Mouse (Mus musculus) MEL (cell line): ENCODE results near the gene Fcgr3. TPM values are rescaled to one million over a fixed set of nuclear protein-coding genes. Genes with fewer than 3 reads are reported as not detected.

Source experiments
- DNase-seq: peaks from one replicate; pipeline ENCODE4 v3.0.0; 2011; ENCODE audit warnings: low read depth, low spot score
- H3K27ac ChIP-seq: 2 replicates; pipeline ENCODE4 v1.5.1; 2012; ENCODE audit warnings: low read depth, mild to moderate bottlenecking, control low read depth, low read length, moderate library complexity; ENCODE audit not compliant: control insufficient read depth
- H3K27me3 ChIP-seq, 2 experiments: fragments of 150-350 bp in 1 of 2; sonication (generic) in 1 of 2; 2 replicates each; pipeline ENCODE4 v1.6.1; 2012; ENCODE audit warnings: low read length in 2 of 2, mild to moderate bottlenecking in 2 of 2, improper control_type of control experiment in 1 of 2, moderate library complexity in 1 of 2; ENCODE audit not compliant: insufficient read depth in 2 of 2, control insufficient read depth in 1 of 2
- H3K36me3 ChIP-seq, 2 experiments: 2 replicates each; pipeline ENCODE4 v1.6.1; 2012 to 2014; ENCODE audit warnings: low read length in 2 of 2, improper control_type of control experiment in 1 of 2, inconsistent platforms in 1 of 2, mild to moderate bottlenecking in 1 of 2; ENCODE audit not compliant: insufficient read depth in 2 of 2, control insufficient read depth in 1 of 2
- H3K4me1 ChIP-seq, 2 experiments: fragments of 150-350 bp in 1 of 2; sonication (generic) in 1 of 2; 2 replicates each; pipeline ENCODE4 v1.6.1; 2012; ENCODE audit warnings: low read length in 2 of 2, improper control_type of control experiment in 1 of 2, mild to moderate bottlenecking in 1 of 2; ENCODE audit not compliant: insufficient read depth in 2 of 2, control insufficient read depth in 1 of 2
- H3K4me3 ChIP-seq, 2 experiments: fragments of 150-350 bp in 1 of 2; sonication (generic) in 1 of 2; 2 replicates each; pipeline ENCODE4 v1.5.1; 2012; ENCODE audit warnings: low read depth in 2 of 2, low read length in 2 of 2, mild to moderate bottlenecking in 2 of 2, moderate library complexity in 2 of 2, control low read depth in 1 of 2, improper control_type of control experiment in 1 of 2; ENCODE audit not compliant: control insufficient read depth in 1 of 2, insufficient read depth in 1 of 2
- H3K79me2 ChIP-seq: 2 replicates; pipeline ENCODE4 v1.6.1; 2012; ENCODE audit warnings: mild to moderate bottlenecking, low read length, moderate library complexity; ENCODE audit not compliant: control insufficient read depth, poor library complexity, insufficient read depth
- H3K9ac ChIP-seq: 2 replicates; pipeline ENCODE4 v1.6.1; 2012; ENCODE audit warnings: low read depth, mild to moderate bottlenecking, control low read depth, low read length, moderate library complexity; ENCODE audit not compliant: control insufficient read depth, poor library complexity, severe bottlenecking
- H3K9me3 ChIP-seq: fragments of 150-350 bp; sonication (generic); replicated peaks from 2 replicates; pipeline ENCODE4 v1.6.1; 2012; ENCODE audit warnings: mild to moderate bottlenecking, low read length, improper control_type of control experiment, moderate library complexity; ENCODE audit not compliant: insufficient read depth
- E2F4 ChIP-seq: IDR thresholded peaks from 2 replicates; pipeline ENCODE4 v1.6.1; 2011; ENCODE audit warnings: low read depth, low read length, improper control_type of control experiment, borderline replicate concordance
- ELF1 ChIP-seq: IDR thresholded peaks from 2 replicates; pipeline ENCODE4 v1.6.1; 2014; ENCODE audit warnings: low read depth, mild to moderate bottlenecking, inconsistent platforms, low read length, improper control_type of control experiment, moderate library complexity
- ETS1 ChIP-seq: IDR thresholded peaks from 2 replicates; pipeline ENCODE4 v1.6.1; 2012; ENCODE audit warnings: low read depth, mild to moderate bottlenecking, inconsistent platforms, low read length, improper control_type of control experiment, moderate library complexity
- GABPA ChIP-seq: IDR thresholded peaks from 2 replicates; pipeline ENCODE4 v1.6.1; 2012; ENCODE audit warnings: low read depth, mild to moderate bottlenecking, inconsistent platforms, low read length, improper control_type of control experiment, moderate library complexity
- GATA1 ChIP-seq: IDR thresholded peaks from 2 replicates; pipeline ENCODE4 v1.6.1; 2011; ENCODE audit warnings: low read depth, low read length, improper control_type of control experiment
- HCFC1 ChIP-seq: IDR thresholded peaks from 2 replicates; pipeline ENCODE4 v1.6.1; 2012; ENCODE audit warnings: low read depth, mild to moderate bottlenecking, inconsistent platforms, low read length, improper control_type of control experiment, moderate library complexity
- JUND ChIP-seq: IDR thresholded peaks from 2 replicates; pipeline ENCODE4 v1.6.1; 2011; ENCODE audit warnings: low read depth, mild to moderate bottlenecking, improper control_type of control experiment, low read length
- MAX ChIP-seq: IDR thresholded peaks from 2 replicates; pipeline ENCODE4 v1.6.1; 2011; ENCODE audit warnings: low read length, improper control_type of control experiment
- MAZ ChIP-seq: IDR thresholded peaks from 2 replicates; pipeline ENCODE4 v1.6.1; 2012; ENCODE audit warnings: low read depth, mild to moderate bottlenecking, inconsistent platforms, low read length, improper control_type of control experiment
- MEF2A ChIP-seq: IDR thresholded peaks from 2 replicates; pipeline ENCODE4 v1.6.1; 2014; ENCODE audit warnings: low read depth, mild to moderate bottlenecking, inconsistent platforms, low read length, improper control_type of control experiment; ENCODE audit not compliant: poor library complexity, insufficient replicate concordance, severe bottlenecking; ENCODE audit errors: extremely low read depth
- MXI1 ChIP-seq: IDR thresholded peaks from 2 replicates; pipeline ENCODE4 v1.6.1; 2011; ENCODE audit warnings: mild to moderate bottlenecking, low read depth, low read length, improper control_type of control experiment
- MYB ChIP-seq: IDR thresholded peaks from 2 replicates; pipeline ENCODE4 v1.6.1; 2011; ENCODE audit warnings: mild to moderate bottlenecking, low read depth, low read length, improper control_type of control experiment
- NRF1 ChIP-seq: IDR thresholded peaks from 2 replicates; pipeline ENCODE4 v1.6.1; 2014; ENCODE audit warnings: low read depth, mild to moderate bottlenecking, inconsistent platforms, low read length, improper control_type of control experiment, moderate library complexity; ENCODE audit not compliant: poor library complexity, insufficient read depth, severe bottlenecking
- SIN3A ChIP-seq: IDR thresholded peaks from 2 replicates; pipeline ENCODE4 v1.6.1; 2012; ENCODE audit warnings: low read length, improper control_type of control experiment, inconsistent platforms
- SMC3 ChIP-seq: IDR thresholded peaks from 2 replicates; pipeline ENCODE4 v1.6.1; 2011; ENCODE audit warnings: low read depth, low read length, improper control_type of control experiment
- TBP ChIP-seq: IDR thresholded peaks from 2 replicates; pipeline ENCODE4 v1.8.0; 2011; ENCODE audit warnings: low read depth, low read length, improper control_type of control experiment
- TCF12 ChIP-seq: IDR thresholded peaks from 2 replicates; pipeline ENCODE4 v1.6.1; 2014; ENCODE audit warnings: low read depth, mild to moderate bottlenecking, inconsistent platforms, low read length, improper control_type of control experiment, moderate library complexity
- USF1 ChIP-seq: IDR thresholded peaks from 2 replicates; pipeline ENCODE4 v1.6.1; 2014; ENCODE audit warnings: low read depth, mild to moderate bottlenecking, inconsistent platforms, low read length, improper control_type of control experiment, moderate library complexity
- USF2 ChIP-seq, 2 experiments: IDR thresholded peaks; 2 replicates each; pipeline ENCODE4 v1.6.1; 2011 to 2012; ENCODE audit warnings: improper control_type of control experiment in 2 of 2, low read length in 2 of 2, borderline replicate concordance in 1 of 2, inconsistent platforms in 1 of 2, low read depth in 1 of 2, mild to moderate bottlenecking in 1 of 2; ENCODE audit not compliant: insufficient read depth in 1 of 2
- ZKSCAN1 ChIP-seq: IDR thresholded peaks from 2 replicates; pipeline ENCODE4 v1.6.1; 2012; ENCODE audit warnings: low read depth, mild to moderate bottlenecking, inconsistent platforms, low read length, improper control_type of control experiment, moderate library complexity
- polyA plus RNA-seq, 2 experiments: library from polyadenylated mRNA; stranded (reverse) in 1 of 2; unstranded in 1 of 2; fragments of >175 nt in 1 of 2; fragments of >200 nt in 1 of 2; gene quantifications; 2 replicates each; pipeline versions ENCODE4 v1.2.1 to v1.2.4; 2012; ENCODE audit warnings: low replicate concordance in 2 of 2, low read depth in 1 of 2; ENCODE audit not compliant: insufficient read length in 2 of 2, insufficient read depth in 1 of 2, missing spikeins in 1 of 2
- total RNA-seq: library from RNA; depleted of rRNA; stranded (reverse); fragments of 300-350 nt; gene quantifications from 2 replicates; pipeline ENCODE4 v1.2.3, GENCODE M21; 2012

The Fcgr3 gene
- total and polyA plus RNA-seq, 3 experiments: 0.39 to 6.1 TPM; not detected in 1

GRCm38 (mm10) chr1:171111020-171111780, 46.5 kb upstream of the Fcgr3 start (continued):
- TF ChIP-seq GATA1 (peak; percentile 48; the same call in 1 of the 2 replicates), MYB (no peak), HCFC1 (no peak; the same call in none of the 2 replicates), ETS1 (peak; percentile 40; the same call in 1 of the 2 replicates), TBP (peak; percentile 99), ZKSCAN1 (no peak), USF2 (IDR thresholded peaks at IDR 0.05; ENCODE audit: borderline replicate concordance in 1 of 2, insufficient read depth in 1 of 2, low read depth in 1 of 2, low read length in 2 of 2) (no peak), ELF1 (peak; percentile 61), JUND (no peak)

GRCm38 (mm10) chr1:171110659-171111019, 45.9 kb upstream of the Fcgr3 start:
- Histone ChIP-seq H3K36me3 (peaks cover 0 to 12% of the 10 kb centered on the region in 2 experiments; a peak in 2 of 4 replicates), H3K79me2 (no peaks in the 10 kb centered on the region; the same call in 1 of the 2 replicates), H3K9me3 (no peaks in the 10 kb centered on the region), H3K27me3 (no peaks in the 10 kb centered on the region), H3K9ac (peak overlapping the region; percentile 67), H3K4me1 (peaks cover 4 to 13% of the 10 kb centered on the region in 2 experiments), H3K4me3 (peak overlapping the region; percentile 53 to 58), H3K27ac (peak overlapping the region; percentile 52)
- DNase-seq: no peak
- TF ChIP-seq TCF12 (no peak), ETS1 (no peak), TBP (no peak), MAX (no peak), E2F4 (no peak), MEF2A (no peak), HCFC1 (no peak), MAZ (no peak), NRF1 (no peak)

GRCm38 (mm10) chr1:171109620-171110019, 44.9 kb upstream of the Fcgr3 start:
- H3K27ac ChIP-seq: no peak overlapping the region

More at GRCm38 (mm10) chr1:171109620-171110019, 44.9 kb upstream of the Fcgr3 start:
- no peak for DNase-seq
- Histone ChIP-seq H3K27me3 (no peaks in the 10 kb centered on the region), H3K9me3 (no peaks in the 10 kb centered on the region), H3K4me3 (no peak overlapping the region), H3K9ac (no peak overlapping the region)
- TF ChIP-seq SMC3 (no peak), GATA1 (no peak), SIN3A (no peak), GABPA (no peak), MXI1 (no peak), USF1 (peak; percentile 46; the same call in 1 of the 2 replicates)
- TF ChIP-seq, all 39 proteins: peak for 1
- Histone ChIP-seq H3K4me1 (peaks cover 4 to 5% of the 10 kb centered on the region in 2 experiments; a peak in 3 of 4 replicates), H3K79me2 (no peaks in the 10 kb centered on the region; the same call in 1 of the 2 replicates), H3K36me3 (peaks cover 0 to 8% of the 10 kb centered on the region in 2 experiments; a peak in 2 of 4 replicates)
